Mouse (Mus musculus) cerebellum, postnatal 10 days (tissue): ENCODE measurements around the gene Obscn.

ENCODE experiments used
- DNase-seq, 2 experiments: peaks; one replicate each; pipeline ENCODE4 v3.0.0; 2021; ENCODE audit warnings: mixed read lengths in 2 of 2

Obscn gene

DNA sequence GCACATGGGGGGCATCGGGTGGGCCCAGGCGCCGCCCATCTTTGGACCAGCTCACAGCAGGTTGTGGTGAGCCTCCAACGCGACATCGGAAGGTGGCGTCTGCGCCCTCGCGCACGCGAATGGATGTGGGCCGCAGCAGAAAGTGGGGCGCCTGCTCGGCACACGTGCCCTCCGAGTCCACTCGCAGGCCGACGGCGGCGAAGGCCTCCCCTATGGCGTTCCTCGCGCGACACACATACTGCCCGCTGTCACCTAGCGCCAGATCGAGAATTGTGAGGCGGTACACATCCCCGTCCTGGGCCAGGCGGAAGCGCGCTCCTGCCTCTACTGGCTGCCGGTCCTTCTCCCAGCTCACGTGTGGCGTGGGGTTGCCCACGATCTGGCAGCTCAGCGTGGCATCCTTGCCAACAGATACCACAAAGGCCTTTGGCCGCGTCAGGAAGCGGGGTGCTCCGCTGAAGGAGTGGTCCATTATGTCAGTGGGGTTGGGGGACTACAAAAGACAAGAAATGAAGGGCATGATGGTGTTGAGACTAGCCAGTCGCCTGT lies at the start of gene Obscn:
Gene Obscn, minus strand, starts transcription at position 499 of the 549 bp plus-strand sequence.
- peak; percentile 25 to 32 for DNase-seq

DNA sequence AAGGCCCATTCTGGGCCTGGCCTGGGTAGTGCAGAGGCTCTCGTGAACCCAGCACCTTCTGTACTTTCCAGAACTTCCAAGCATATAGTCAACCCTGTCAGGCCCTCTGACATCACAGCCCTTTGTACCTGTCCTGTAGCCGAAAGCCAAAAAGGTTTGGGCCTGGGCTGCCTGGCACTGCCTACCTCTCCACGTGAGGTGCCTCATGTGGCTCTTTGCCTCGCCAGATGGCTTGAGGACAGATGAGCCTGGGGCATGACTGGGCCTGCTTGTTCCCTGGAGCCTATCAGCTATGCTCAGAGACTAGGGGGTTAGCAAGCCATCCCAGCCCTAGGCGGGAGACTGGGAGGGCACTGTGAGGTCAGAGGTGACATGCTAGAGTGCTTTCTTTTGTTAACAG lies 49.3 kb upstream of the Obscn start:
- no peak for DNase-seq

DNA sequence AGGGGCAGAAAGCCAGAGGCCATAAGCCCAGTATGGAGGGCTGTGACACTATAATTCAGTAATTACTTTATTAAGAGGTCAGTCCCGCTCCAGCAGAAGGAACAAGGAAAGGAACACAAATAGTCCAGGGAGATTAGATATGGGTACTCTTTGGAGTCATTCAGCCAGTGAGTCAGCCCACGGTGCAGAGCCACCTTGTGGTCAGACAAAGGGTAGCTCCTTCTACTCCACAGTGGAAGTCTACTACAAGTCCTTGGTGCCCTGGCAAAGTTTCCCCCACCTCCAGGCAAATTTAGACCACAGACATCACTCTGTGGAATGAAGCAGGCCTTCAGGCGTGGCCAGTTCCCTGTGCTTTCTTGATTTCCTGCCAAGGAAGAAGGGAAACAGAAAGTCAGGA lies 47.6 kb upstream of the Obscn start:
- DNase-seq: peak; percentile 73 to 80

DNA sequence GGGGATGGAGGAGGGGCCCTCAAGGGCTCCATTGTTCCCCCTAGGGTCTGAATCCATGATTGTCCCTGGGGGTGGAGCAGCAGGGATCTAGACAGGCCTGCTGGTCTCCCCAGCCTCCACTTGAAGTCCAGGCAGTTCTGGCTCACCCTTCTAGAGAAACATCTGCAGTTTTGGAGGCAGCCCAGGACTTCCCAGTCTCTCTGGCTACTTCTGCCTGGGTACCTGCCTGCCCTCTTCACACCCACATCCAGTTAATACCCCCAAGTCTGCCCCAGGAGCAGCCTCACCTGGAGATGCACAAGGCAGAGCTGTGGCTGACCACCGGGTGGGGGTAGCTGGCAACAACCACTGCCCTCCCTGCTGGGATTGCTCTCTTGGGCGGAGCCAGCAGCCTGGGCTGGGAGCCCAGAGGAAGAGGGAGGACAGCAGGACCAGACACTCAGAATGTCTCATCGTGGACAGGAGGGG lies 46.7 kb upstream of the Obscn start, which contains the start of gene Gjc2:
Gene Gjc2, minus strand, starts transcription at position 350 of the 468 bp plus-strand sequence.
- peak; percentile 55 to 72 for DNase-seq

DNA sequence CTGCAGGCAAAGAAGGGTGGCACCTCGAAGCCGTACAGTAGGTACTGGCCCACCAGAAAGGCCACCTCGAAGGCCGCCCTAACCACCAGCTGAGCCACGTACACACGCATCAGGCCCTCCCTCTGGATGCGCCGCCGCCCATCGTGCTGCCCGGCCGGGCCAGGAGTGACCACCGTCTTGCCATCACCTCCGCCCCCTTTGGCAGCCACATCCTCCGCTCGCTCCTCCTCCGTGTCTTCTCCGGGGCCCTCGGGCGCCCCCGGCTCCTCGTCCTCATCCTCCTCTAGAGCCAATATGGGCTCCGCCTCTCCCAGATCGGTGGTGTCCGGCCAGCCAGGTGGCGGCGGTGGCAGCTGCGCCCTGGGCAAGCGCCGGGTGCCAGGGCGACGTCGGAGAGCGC lies 40.7 kb upstream of the Obscn start:
- DNase-seq: peak; percentile 32 to 37

DNA sequence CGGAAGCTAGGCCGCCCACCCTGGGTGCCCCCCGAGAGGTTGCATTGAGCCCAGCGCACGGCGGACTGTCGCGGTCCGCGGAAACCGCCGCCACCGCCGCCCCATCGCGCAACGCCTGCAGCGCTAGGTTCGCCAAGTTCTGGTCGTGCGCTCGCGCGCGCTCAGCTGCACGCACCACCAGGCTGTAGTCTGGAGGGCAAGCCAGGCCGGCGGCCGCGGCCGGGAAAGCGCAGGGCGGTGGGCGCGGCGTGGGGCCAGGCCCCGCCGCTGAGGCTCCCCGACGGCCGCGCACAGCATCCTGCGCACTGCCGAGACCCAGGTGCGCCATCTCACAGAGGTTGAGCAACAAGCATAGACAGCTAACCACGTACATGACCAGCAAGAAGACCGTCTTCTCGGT lies 40.3 kb upstream of the Obscn start:
- peak in 1 of 2 experiments; percentile 12 for DNase-seq

DNA sequence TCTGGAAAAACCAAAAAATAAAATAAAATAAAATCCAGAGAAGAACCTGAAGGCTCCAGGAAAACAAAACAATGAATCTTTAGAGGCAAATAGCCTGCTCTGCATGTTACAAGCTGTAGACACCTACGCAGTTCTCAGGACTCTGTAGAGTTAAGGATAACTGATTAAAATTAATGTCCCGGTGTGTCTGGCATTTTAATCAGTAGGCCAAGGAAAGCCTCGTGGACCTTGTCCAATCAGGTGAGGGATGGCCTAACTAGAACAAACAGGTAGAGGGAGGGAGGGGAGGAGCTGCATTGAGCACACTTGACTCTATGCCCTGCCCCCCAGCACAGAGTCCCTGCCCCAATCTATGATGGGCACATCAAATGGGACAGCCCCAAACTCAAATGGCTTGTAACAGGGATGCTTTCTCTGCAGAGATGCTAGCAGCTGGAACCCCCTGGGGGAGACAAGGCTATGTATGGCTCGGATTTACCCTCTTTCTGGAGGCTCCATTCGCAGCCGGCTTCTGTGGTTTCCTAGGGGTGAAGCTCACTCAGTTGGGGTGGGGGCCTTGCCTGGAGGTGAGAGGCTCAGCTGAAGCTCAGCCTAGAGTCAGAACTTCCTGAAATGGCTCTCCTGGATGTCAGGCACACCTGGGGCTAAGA lies 38.1 kb upstream of the Obscn start:
- no peak for DNase-seq

DNA sequence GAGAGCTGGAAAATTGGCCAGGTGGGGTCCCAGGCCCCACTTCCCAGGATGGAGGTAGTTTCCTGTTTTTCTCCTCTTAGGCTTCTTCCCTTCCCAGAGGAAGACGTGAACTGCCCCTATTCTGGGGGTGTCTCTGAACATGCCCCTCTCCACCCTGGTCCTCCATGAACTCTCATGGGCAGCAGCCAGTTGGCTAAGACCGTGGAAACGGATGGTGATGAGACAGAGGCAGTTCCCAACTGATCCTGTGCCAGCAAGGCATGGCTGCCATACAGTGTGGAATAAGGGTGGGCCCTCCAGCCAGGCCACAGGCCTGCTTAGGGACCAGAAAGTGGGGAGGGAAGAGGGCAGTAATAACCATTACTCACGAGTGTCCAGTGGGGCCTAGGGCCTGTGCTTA lies 34.3 kb upstream of the Obscn start:
- no peak for DNase-seq

DNA sequence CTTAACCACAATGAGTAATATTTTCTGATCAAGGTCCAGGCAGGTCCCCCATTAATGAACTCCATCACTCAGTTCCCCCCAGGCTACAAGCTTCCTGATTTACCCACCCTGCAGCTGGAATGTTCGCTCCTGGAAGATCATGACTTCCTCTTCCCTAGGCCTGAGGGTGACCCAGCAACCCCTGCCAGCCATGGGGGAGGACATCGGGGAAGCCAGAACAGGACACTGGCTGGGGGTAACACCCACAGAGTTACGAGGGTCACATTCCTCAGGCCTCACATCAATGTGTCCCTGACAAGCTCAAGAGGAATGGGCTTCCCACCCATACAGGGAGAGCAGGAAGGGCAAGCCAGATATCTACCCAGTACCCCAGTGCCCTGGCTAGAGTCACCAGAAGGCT lies 33.6 kb upstream of the Obscn start:
- no peak for DNase-seq

DNA sequence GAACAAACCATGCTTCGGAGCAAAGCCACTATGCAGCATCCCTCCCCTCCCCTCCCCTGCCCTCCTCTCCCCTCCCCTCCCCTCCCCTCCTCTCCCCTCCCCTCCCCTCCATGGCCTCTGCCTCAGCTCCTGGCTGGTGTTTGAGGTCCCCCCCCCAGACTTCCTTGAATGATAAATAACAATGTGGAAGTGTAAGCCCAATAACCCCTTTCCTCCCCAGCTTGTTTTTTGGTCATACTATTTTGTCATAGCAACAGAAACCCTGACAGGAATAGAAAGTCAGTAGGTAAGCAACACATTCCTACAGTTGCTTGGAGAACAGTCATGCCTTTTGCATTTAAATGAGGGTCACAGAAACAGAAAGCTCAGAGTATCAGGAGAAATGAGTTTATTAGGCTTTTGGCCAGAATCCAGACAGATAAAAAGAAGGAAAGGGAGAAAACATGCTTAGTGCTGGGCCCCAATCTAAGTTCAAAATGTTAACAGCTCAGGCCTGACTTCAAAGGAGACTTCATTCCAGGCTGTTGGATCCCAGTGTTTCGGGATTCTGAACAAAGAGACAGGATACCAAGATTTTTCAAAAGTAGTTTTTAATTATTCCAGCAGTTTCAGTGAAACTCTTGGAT lies 29.5 kb upstream of the Obscn start:
- no peak for DNase-seq

DNA sequence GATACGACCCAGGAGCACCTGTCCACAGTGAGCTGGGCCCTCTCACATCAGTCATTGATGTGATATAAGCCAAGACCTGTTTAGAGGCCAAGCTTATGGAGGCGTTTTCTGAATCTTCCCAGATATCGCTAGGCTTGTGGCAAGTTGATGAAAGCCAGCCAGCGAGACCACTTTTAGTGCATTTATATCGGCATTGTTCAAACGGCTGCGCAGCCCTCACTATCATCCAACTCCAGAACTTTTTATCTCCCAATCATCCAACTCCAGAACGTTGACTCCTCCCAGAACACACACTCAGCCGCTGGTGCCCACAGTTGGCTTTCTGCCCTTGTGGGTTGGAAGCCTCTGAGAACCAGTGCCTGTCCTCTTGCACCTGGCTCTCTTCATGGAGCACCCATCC lies 28.2 kb upstream of the Obscn start:
- peak in 1 of 2 experiments; percentile 26 for DNase-seq

DNA sequence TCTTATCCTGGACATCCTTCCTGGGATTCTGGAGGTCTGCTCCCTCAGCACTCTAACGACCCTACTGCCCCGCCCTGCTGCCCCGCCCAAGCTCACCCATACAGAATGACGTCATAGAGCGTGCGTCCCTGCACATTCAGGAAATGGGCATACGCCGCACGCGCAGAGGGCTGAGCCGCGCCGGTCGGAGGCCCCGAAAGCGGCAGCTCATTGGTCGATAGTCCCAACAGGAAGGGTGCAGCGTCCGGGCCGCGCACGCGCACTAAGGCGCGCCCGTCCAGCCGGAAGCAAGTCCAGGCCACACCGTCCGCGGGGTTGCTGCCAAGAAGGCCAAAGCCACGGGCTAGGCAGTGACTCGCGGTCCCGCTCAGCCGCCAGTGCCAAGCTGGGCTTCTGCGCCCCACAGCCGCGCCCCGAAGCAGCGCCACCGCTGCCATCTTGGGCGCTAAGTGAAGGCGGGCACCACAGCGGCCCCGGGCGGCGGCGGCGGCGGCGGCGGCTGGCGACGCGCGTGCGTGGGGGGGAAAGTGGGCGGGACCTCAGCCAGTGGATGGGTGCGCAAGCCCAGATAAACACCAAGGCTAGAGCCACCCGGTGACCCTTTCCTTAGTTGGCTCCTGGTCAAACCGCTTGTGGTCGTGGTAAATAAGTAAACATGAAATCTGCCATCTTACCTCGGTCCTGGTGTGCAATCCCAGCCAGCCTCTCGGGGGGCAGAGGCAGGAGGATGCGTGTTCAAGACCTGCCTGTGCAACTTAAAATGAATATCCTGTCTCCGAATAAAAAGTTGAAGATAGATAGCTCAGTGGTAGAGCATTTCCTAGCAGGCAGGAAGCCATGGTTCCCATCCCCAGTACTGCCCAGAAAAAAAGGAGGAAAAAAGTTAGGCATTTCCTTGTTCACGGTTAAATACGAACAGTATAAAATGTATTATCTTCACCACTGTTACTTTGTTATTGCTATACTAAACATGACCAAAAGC lies 27.3 kb upstream of the Obscn start, which contains the start of gene Iba57:
Gene Iba57, minus strand, starts transcription at position 485 of the 982 bp plus-strand sequence.
- peak; percentile 97 to 98 for DNase-seq

DNA sequence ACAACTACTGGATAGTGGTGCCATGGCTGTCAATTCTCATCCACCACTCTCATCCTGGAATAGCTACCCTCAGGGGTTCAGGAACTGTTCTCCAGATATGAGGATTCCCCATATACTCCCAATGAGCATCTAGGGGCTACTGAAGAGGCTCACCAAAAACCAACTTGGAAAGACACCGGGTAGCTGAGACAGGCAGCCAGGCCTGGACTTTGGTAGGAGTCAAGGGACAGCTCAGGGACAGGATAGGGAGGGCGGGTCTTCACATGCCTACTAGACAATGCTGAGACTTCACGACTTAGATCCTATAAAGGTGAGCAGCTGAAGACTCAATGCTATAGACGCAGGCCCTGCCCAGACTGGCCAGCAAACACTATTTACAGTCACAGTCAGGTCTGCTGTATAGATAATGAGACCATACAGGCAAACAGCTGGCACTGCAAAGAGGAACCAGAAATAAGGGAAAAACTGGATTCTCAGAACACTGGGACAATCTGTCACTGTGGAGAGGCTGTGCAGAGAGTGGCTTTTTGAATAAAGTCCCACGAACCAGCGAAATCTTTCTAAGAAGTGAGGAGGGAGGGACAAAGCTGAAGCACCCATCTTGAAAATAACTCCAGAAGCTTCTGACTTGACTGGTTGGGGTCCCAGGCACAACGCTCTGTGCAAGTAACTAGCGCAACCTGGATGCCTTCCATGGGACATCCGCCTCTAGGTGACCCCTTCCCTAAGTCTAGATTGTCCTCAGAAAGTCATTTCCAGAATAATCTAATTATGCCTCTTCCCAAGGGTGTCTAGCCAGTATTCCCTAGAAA lies 26.4 kb upstream of the Obscn start:
- DNase-seq: no peak

DNA sequence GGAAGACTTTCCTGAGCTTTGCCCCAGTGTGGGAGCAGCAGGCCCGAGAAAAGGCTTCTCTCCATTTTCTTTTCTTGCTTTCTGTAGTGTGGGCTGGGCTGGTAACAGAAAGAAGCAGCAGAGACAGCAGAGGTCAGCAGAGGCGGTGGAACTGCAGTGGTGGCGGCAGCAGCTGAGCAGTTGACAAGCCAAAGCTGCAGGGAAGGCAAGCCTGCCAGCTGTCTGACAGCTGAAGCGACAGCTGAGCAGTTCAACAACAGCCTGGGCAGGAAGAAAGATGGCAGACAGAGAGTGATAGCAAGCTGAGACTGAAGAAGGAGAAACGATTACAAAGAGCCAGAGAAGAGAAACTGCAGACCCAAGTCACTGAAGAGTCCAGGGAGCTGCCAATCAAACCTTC lies 25.2 kb upstream of the Obscn start:
- DNase-seq: peak; percentile 28 to 32

DNA sequence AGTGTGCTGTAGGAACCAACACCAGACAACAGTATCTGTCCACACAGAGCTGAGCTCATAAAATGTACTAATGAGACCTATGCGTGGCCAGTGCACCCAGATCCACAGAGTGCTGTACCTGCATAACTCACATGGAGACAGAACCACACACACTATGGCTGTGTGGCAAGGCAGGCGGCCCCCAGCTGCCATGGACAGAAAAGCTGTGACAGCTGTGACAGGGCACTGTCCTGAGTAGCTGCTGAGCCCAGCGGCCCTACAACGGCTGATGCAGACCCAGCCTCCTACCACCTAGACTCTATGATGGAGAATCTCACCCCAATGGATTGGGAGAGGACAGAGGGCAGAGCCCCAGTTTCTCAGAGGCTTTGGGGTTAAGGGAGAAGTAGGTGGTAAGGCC lies 23.4 kb upstream of the Obscn start:
- DNase-seq: no peak

DNA sequence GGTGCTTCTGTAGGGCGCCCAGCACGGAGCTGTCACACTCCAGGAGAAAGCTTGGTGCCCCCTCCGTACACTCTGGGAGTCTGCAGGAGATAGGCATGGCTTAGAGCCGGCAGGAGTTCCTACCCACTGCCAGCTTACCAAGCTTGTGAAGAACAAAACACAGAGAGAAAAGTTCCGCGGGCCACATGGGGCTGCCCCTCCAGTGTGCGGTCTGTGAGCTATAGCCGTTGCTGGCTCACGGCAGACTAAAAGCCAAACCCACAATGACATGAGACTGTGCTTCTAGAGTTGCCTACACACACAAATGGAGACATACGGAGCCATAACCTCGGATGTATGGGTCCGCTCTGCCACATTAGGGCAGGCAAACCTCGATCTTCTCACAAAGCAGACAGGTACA lies 22.9 kb upstream of the Obscn start:
- DNase-seq: no peak

DNA sequence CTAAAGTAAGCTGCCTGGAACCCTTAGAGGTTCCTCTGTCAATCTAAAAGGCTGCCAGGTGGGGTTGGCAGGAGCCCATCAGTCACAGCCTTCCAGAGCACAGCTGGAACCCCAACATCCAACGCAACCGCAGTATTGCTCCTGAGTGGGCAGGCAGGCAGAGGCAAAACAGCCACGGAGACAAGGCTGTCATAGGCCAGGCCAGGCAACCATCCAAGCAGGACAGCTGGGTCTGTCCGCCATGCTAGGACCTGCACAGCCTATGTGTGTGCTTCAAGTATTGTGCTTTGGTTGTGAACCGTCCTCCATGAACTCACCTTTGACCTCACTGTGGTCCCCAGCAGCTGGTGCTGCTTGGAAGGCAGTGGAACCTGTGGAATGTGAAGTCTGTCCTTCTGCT lies 19.7 kb upstream of the Obscn start:
- DNase-seq: peak in 1 of 2 experiments; percentile 33

DNA sequence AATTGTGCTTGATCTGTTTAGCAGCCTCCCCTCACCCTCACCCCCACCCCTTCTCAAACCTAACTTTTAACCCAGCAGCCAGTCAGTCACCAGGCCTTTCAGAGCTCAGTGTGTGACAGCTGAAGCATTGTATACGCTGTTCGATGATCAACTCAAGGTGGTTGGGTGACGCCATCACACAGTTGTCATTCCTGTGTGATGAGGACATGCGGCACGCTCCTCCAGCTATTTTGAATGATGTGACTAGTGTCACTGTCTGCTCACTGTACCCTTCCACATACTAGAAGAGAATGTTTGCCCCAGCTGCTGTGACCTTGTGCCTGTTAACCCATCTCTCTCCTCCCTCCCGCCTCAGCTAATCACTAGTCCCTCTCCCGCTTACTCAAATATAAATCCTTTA lies 18.0 kb upstream of the Obscn start:
- no peak for DNase-seq

DNA sequence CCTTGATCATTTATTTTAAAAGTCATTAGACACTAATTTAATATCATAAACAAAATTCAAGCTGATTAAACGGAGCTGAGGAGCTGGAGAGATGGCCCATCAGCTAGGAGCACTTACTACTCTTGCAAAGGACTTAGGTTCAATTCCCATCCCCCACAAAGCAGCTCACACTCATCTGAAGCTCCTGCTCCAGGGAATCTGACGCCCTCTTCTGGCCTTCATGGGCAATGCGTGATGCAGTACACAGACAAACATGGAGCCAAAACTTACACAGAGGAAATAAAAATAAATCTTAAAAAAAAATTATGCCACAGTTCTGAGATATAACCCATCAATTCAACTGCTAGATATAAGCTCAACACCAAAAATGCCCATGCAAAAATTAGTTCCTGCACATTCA lies 15.5 kb upstream of the Obscn start:
- DNase-seq: no peak

DNA sequence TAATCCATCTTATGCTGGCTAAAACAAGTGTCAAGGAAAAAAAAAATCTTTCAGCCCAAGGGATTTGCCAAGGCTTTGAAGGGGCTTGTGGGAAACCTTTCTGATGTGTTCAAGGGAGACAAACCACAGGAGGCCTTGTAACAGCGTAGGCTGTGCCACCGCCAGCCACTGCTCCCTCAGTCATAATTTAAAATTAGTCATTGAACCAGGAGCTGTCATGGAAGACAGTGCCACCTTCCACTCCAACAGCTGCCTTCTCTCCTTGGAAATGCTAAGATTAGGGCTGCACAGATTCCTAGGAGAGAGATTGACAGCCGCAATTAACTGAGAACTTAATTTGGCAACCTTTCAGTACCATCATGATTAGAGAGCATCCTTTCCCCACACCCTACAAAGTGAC lies 13.1 kb upstream of the Obscn start:
- no peak for DNase-seq

DNA sequence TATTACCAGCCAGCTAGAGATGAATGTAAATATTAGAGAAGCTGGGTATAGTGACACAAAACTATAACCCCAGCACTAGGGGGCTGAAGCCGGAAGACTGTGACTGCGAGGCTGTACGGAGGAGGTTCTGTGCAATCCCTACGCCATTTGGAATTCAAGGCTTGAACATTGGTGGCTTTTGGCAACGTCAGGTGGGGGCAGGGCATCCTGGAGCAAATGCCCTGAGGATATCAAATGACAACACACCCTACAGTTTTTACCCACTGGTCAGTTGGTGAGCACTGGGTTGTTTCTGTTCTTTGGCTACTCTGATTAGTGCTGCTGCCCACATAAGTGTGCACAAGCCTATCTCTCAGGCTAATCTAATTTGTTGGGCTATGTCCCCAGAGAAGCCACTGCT lies 6.8 kb upstream of the Obscn start:
- DNase-seq: no peak

DNA sequence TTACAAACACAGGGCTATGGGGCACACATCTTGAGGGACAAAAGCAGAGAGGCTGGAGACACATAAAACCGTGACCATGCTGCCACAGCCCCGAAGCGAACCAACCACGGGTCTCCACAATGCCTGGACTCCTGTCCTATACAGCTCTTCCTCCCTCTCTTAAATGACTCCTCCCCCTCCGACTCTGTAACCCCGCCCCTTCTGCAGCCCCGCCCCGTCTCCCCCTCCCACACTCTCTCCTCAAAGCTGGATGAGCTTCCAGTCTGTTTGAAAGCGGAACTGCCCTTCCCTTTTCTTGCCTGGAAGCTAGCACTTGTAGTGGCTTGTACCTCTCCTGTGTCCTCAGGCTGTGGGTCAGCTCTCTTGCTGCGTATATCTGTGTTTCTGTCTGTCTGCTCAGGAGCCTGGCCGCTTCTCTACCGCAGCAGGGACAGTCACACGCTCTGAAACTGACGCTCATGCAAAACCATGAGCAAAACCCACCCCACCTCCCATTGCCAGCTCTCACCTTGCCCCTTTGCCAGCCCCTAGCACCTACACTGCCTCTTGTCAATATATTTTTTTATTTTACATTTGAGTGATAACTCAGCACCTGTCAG lies 5.7 kb upstream of the Obscn start:
- no peak for DNase-seq
